Mouse (Mus musculus): ENCODE results near the gene Tango2.

DNA sequence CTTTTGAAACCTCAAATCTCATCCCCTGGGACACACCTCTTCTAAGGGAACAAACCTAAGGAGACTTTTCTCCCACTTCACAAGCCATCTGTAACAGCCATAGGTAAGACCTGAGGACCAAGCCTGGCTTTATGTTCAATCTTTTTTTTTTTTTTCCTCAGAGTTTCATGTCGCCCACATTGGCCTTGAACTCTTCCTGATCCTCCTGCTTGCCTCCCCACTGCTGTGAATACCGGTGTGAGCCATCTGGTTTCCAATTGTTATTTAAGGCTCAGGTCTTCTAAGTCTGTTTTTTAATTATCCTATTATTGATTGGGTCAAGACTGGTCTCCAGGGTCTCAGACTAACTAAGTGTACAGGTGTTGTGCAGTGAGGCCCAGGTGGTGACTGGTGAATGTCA is 26.5 kb downstream of the Tango2 start:
- no peak for TF ChIP-seq CTCF (IDR thresholded peaks at IDR 0.05; ENCODE audit: control insufficient read depth, insufficient read depth, insufficient read length)
- no peak for TF ChIP-seq USF1 (IDR thresholded peaks at IDR 0.05; ENCODE audit: low read depth)
- no peak for TF ChIP-seq MAX (IDR thresholded peaks at IDR 0.05)
